Mouse (Mus musculus): Measurements from ENCODE around the gene Lrp4.
"Not testable (repeated sequence)": the region's sequence is repeated elsewhere in the genome, so short reads cannot be mapped to it uniquely, and the experiment has no call there.

The Lrp4 gene

GRCm38 (mm10) chr2:91484698-91485097 is 27.4 kb downstream of the Lrp4 start:
- DNase-seq (ENCODE audit: low read depth, low spot score): no peak

GRCm38 (mm10) chr2:91485256-91485655 is 27.9 kb downstream of the Lrp4 start:
- DNase-seq (ENCODE audit: low read depth, low spot score): no peak

GRCm38 (mm10) chr2:91487295-91487694 is 30.0 kb downstream of the Lrp4 start:
- not testable (repeated sequence) for DNase-seq (ENCODE audit: low read depth, low spot score)

GRCm38 (mm10) chr2:91492071-91492635 is 34.8 kb downstream of the Lrp4 start:
- DNase-seq (ENCODE audit: low read depth, low spot score): no peak

GRCm38 (mm10) chr2:91493981-91494380 is 36.7 kb downstream of the Lrp4 start:
- no peak for DNase-seq (ENCODE audit: low read depth, low spot score)

- DNase-seq (ENCODE audit: low read depth, low spot score): no peak
These were observed 40.9 kb downstream of the Lrp4 start for GRCm38 (mm10) chr2:91498093-91498719.

GRCm38 (mm10) chr2:91508076-91508475 is 50.8 kb downstream of the Lrp4 start:
- no peak for DNase-seq (ENCODE audit: low read depth, low spot score)

GRCm38 (mm10) chr2:91517186-91517585 is 59.9 kb downstream of the Lrp4 start:
- no peak for DNase-seq (ENCODE audit: low read depth, low spot score)

- peak; percentile 85 for DNase-seq (ENCODE audit: low read depth, low spot score)
These were observed 69.2 kb downstream of the Lrp4 start, which contains the start of gene Ckap5 for GRCm38 (mm10) chr2:91526294-91527146. Gene Ckap5 (plus strand): TSS chr2:91526762.

- DNase-seq (ENCODE audit: low read depth, low spot score): peak; percentile 42
These were observed 69.8 kb downstream of the Lrp4 start for GRCm38 (mm10) chr2:91527147-91527486.

- peak; percentile 70 for DNase-seq (ENCODE audit: low read depth, low spot score)
These were observed 80.4 kb downstream of the Lrp4 start for GRCm38 (mm10) chr2:91537588-91538205.
